Mouse (Mus musculus) thymus, adult 2 months (tissue): ENCODE data around the gene Rad54l2.

Experiments
- CTCF ChIP-seq: fragments of 200-500 bp; IDR thresholded peaks from 2 replicates; pipeline ENCODE4 v1.5.1; 2012; ENCODE audit warnings: mild to moderate bottlenecking, control low read depth, low read length, moderate library complexity, borderline replicate concordance; ENCODE audit not compliant: control insufficient read depth, poor library complexity, insufficient read depth; ENCODE audit errors: extremely low read depth
- POLR2A ChIP-seq: fragments of 200-500 bp; IDR thresholded peaks from 2 replicates; pipeline ENCODE4 v1.6.1; 2012; ENCODE audit warnings: mild to moderate bottlenecking, low read length, control low read depth, moderate library complexity; ENCODE audit not compliant: control insufficient read depth, poor library complexity, insufficient read depth; ENCODE audit errors: extremely low read depth

DNA sequence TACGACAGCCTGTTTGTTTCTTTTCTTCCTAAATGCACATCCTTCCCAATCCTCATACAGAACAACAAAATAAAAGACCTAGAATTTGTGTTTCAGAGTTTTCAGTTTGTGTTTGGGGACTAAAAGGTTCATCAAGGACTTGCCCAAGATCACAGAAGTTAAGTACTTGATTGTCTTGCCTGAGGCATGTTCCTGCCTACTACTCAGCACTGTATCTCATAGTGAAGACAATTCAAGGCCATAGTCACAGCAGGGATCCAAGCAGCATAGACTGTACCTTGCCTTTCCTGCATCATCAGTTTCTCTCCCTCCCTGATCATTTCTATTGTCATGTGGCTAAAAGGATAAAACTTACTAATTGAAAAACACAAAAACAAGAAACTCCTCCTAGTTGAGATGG is 49.0 kb downstream of the Rad54l2 start:
- TF ChIP-seq CTCF (no peak), POLR2A (no peak)
